Mouse (Mus musculus) heart, adult 2 months (tissue): Measurements from ENCODE around the gene Tfr2. TPM values are rescaled to one million over a fixed set of nuclear protein-coding genes. Genes with fewer than 3 reads are reported as not detected.

Experiments
- DNase-seq, 2 experiments: peaks; one replicate each; pipeline ENCODE4 v3.0.0; 2021
- H3K27ac ChIP-seq: fragments of 200-600 bp; 2 replicates; pipeline ENCODE4 v1.8.1; 2022
- H3K27me3 ChIP-seq: fragments of 200-500 bp; 2 replicates; pipeline ENCODE4 v1.6.1; 2012; ENCODE audit warnings: mild to moderate bottlenecking, low read length, inconsistent platforms, mixed read lengths; ENCODE audit not compliant: control insufficient read depth, insufficient read depth
- H3K36me3 ChIP-seq: fragments of 200-500 bp; 2 replicates; pipeline ENCODE4 v1.6.1; 2012; ENCODE audit warnings: low read length, inconsistent platforms; ENCODE audit not compliant: control insufficient read depth, insufficient read depth
- H3K4me1 ChIP-seq: fragments of 200-500 bp; 2 replicates; pipeline ENCODE4 v1.6.1; 2011; ENCODE audit warnings: low read length; ENCODE audit not compliant: control insufficient read depth, insufficient read depth
- H3K4me3 ChIP-seq: fragments of 200-600 bp; 2 replicates; pipeline ENCODE4 v1.8.1; 2022
- H3K79me2 ChIP-seq: fragments of 200-500 bp; replicated peaks from 2 replicates; pipeline ENCODE4 v1.6.1; 2012; ENCODE audit warnings: mild to moderate bottlenecking, inconsistent platforms, low read length, moderate library complexity, mixed read lengths; ENCODE audit not compliant: control insufficient read depth, insufficient read depth
- H3K9ac ChIP-seq: fragments of 200-500 bp; 2 replicates; pipeline ENCODE4 v1.6.1; 2012; ENCODE audit warnings: low read depth, mild to moderate bottlenecking, control low read depth, inconsistent platforms, low read length, mixed read lengths
- CTCF ChIP-seq: fragments of 200-600 bp; IDR thresholded peaks from 2 replicates; pipeline ENCODE4 v1.8.1; 2022; ENCODE audit warnings: antibody characterized with exemption, mild to moderate bottlenecking, moderate library complexity
- EP300 ChIP-seq: fragments of 200-500 bp; IDR thresholded peaks from 2 replicates; pipeline ENCODE4 v1.6.1; 2011; ENCODE audit warnings: low read depth, low read length, control low read depth; ENCODE audit not compliant: insufficient read depth
- POLR2A ChIP-seq: fragments of 200-500 bp; IDR thresholded peaks from 2 replicates; pipeline ENCODE4 v1.6.1; 2011; ENCODE audit warnings: mild to moderate bottlenecking, low read depth, low read length, control low read depth; ENCODE audit not compliant: insufficient read depth
- WGBS: fragments of 180-500 bp; shearing (Covaris S2); methylation state at CpG from one replicate; pipeline ENCODE4 v1.1.7; 2018; 5-methylcytosine and 5-hydroxymethylcytosine counted together
- intact Hi-C: fragments of 180-260 bp; cut with DNase I; formaldehyde crosslinking; loops from one replicate; pipeline ENCODE4 v1.15.1; 2025
- polyA plus RNA-seq: library from polyadenylated mRNA; depleted of rRNA; stranded (reverse); fragments of >200 nt; gene quantifications from 2 replicates; pipeline ENCODE4 v1.2.3, GENCODE M21; 2012
- total RNA-seq, 2 experiments: library from RNA; stranded (reverse); gene quantifications; 2 replicates each; pipeline ENCODE4 v1.2.3; 2021

The Tfr2 gene
- total and polyA plus RNA-seq, 3 experiments: 0.09 to 0.35 TPM; not detected in 1

DNA sequence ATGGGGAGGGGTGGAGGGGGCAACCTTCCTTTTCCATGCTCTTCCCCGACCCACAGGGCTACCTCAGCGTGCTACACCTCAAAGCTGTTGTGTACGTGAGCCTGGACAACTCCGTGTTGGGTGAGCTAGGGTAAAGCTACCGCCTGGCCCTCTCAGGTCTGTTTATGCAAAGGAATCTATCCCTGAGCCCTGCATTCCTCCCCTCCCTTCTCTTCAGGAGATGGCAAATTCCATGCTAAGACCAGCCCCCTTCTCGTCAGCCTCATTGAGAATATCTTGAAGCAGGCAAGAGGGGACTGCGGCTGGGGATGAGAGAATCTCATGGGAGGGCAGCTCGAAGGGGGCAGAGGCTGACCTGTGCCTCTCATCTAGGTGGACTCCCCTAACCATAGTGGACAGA lies 13.1 kb downstream of the Tfr2 start:
- Histone ChIP-seq H3K36me3 (no peaks in the 10 kb centered on the region), H3K4me1 (no peaks in the 10 kb centered on the region), H3K4me3 (no peak overlapping the region), H3K27ac (no peak overlapping the region), H3K9ac (no peak overlapping the region), H3K79me2 (no peaks in the 10 kb centered on the region), H3K27me3 (0 out of 2 replicates have a peak, but pooled peaks cover 3% of the 10 kb centered on the region)
- no peak for TF ChIP-seq EP300
- TF ChIP-seq POLR2A: no peak
- no peak for TF ChIP-seq CTCF
- 45% methylated on average over 8 of the region's 8 CpGs for WGBS
- no peak for DNase-seq
- intact Hi-C loops: loop anchor here (5.0 kb wide), 1 partner anchor 175 kb away; no protein-coding TSS in a partner anchor

DNA sequence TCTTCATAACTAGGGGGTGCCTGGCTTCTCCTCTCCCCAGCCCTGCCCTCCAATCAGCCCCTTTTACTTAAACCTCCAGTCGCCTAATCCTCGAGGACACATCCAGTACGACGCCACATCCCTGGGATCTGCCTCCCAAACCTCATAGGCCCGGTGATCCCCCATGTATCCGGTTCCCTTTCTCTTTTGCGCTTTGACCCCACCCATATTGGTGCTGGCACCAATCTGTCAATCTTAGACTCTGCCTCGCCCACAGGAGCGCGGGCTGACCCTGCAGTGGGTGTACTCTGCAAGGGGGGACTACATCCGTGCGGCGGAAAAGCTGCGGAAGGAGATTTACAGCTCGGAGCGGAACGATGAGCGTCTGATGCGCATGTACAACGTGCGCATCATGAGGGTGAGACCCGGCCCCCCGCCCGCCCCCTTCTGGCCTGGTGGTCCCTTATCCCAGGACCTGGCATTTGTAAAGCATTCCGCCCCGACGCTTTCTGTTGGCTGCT lies 14.1 kb downstream of the Tfr2 start:
- Histone ChIP-seq H3K27me3 (0 out of 2 replicates have a peak, but pooled peaks cover 3% of the 10 kb centered on the region), H3K27ac (no peak overlapping the region), H3K4me1 (no peaks in the 10 kb centered on the region), H3K36me3 (no peaks in the 10 kb centered on the region), H3K79me2 (no peaks in the 10 kb centered on the region), H3K9ac (peak overlapping the region; percentile 9), H3K4me3 (peak overlapping the region; percentile 34; the same call in 1 of the 2 replicates)
- intact Hi-C loops: loop anchor here (5.0 kb wide), 1 partner anchor 174 kb away; no protein-coding TSS in a partner anchor
- WGBS: 10% methylated on average over 27 of the region's 27 CpGs
- DNase-seq: peak; percentile 41 to 45
- TF ChIP-seq CTCF (no peak), EP300 (no peak), POLR2A (no peak)

DNA sequence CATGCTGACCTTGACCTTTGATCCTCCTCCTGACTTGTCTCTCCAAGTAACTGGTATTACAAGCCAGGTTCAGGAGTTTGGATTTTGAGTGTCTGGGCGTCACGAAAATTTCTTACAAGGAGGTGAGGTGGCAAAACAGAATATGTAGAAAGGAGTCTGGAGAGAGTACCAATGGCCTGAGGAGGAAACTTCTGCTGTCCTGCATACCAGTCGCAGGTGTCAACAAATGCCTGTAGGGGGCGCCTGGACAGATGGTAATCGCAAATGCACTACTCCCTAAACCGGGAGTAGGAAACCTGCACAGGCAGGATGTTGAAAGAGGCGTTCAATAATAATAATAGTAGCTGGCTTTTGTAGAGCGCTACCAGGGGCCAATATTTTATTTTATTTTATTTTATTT lies 15.3 kb downstream of the Tfr2 start:
- 0 out of 2 replicates have a peak, but pooled peaks cover 3% of the 10 kb centered on the region for H3K27me3 ChIP-seq
- no peaks in the 10 kb centered on the region for H3K79me2 ChIP-seq
- no peaks in the 10 kb centered on the region for H3K4me1 ChIP-seq
- intact Hi-C loops: loop anchor here (1.0 to 5.0 kb wide), 2 partner anchors 67 to 172 kb away; no protein-coding TSS in a partner anchor
- no peak overlapping the region for H3K9ac ChIP-seq
- TF ChIP-seq POLR2A (no peak), CTCF (peak; percentile 90)
- no peak overlapping the region for H3K4me3 ChIP-seq
- no peak overlapping the region for H3K27ac ChIP-seq
- 25% methylated on average over 8 of the region's 8 CpGs for WGBS
- no peaks in the 10 kb centered on the region for H3K36me3 ChIP-seq
- peak; percentile 70 to 71 for DNase-seq

DNA sequence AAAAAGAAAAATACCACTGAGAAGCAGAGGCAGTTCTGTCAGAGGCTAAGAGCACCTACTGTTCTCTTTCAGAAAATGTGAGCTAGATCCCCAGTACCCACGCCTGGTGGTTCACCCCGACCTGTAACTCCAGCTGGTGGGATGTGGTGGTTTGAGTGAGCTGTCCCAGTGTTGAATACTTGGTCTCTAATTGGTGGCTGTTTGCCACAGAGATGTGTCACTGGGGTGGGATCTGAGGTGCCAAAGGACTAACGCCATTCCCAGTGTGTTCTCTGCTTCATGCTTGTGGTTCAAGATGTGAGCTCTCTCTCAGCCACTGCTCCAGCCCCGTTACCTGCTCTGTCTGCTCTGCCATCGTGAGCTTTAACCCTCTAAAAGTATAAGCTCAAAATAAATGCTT lies 20.9 kb downstream of the Tfr2 start:
- no peak overlapping the region for H3K27ac ChIP-seq
- H3K79me2 ChIP-seq: no peaks in the 10 kb centered on the region
- WGBS: 75% methylated on average over 5 of the region's 5 CpGs
- H3K4me1 ChIP-seq: no peaks in the 10 kb centered on the region
- intact Hi-C loops: no loop called here
- no peaks in the 10 kb centered on the region for H3K36me3 ChIP-seq
- TF ChIP-seq EP300: no peak
- no peak for TF ChIP-seq CTCF
- no peak for TF ChIP-seq POLR2A
- no peak overlapping the region for H3K4me3 ChIP-seq
- no peaks in the 10 kb centered on the region for H3K27me3 ChIP-seq
- H3K9ac ChIP-seq: no peak overlapping the region
- no peak for DNase-seq

DNA sequence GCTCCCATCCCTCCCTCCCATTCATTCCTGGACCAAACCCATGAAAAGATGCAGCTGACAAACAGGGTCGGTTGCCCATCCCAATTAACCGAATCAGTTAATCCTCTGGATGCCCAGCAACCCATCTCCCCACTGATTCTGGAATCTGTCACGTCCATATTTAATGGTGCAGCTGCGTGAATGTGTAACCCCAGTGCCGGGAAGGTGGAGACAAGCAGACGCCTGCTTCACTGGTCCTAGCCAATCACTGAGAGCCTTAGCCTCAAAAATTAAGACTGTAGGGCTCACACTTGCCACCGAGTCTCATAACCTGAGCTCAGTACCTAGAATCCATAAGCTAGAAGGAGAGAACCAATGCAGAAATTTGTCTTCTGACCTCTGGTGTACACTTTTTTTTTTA lies 26.3 kb downstream of the Tfr2 start:
- intact Hi-C loops: no loop called here
- Histone ChIP-seq H3K79me2 (no peaks in the 10 kb centered on the region), H3K27ac (no peak overlapping the region), H3K27me3 (no peaks in the 10 kb centered on the region), H3K36me3 (no peaks in the 10 kb centered on the region), H3K4me3 (no peak overlapping the region), H3K9ac (no peak overlapping the region), H3K4me1 (peaks cover 7% of the 10 kb centered on the region)
- 84% methylated on average over 7 of the region's 7 CpGs for WGBS
- TF ChIP-seq EP300 (no peak), POLR2A (no peak), CTCF (no peak)
- DNase-seq: no peak

DNA sequence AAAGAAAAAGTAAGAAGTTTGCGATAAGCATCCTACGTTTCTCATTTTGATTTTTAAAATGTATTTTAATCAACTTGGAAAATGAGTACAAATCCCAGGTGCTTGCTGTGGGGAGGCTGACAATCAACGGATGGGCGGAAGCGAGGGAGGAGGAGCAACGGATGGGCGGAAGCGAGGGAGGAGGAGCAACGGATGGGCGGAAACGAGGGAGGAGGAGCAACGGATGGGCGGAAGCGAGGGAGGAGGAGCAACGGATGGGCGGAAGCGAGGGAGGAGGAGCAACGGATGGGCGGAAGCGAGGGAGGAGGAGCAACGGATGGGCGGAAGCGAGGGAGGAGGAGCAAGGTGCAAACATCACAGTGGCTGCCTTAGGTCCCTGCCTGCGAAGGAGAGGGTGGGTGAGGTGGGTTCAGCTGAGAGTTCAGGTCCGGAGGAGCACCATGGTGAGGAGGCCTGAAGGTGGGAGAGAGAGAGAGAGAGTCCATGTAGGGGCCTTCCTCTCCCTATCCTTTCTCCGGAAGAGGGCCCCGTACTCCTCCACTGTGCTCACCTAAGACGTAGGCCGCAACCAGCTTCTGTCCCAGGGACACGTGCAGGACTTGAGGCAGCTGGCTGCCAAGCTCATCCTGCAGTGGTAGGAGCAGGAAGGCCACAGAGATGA lies 27.1 kb downstream of the Tfr2 start:
- no peaks in the 10 kb centered on the region for H3K36me3 ChIP-seq
- peak; percentile 31 to 44 for DNase-seq
- no peaks in the 10 kb centered on the region for H3K79me2 ChIP-seq
- intact Hi-C loops: no loop called here
- H3K4me3 ChIP-seq: no peak overlapping the region
- H3K9ac ChIP-seq: 0 out of 2 replicates have a peak overlapping the region, but pooled peaks have one; percentile 20
- H3K27ac ChIP-seq: peak overlapping the region; percentile 33; the same call in 1 of the 2 replicates
- WGBS: 52% methylated on average over 25 of the region's 30 CpGs
- H3K4me1 ChIP-seq: peaks cover 7% of the 10 kb centered on the region
- H3K27me3 ChIP-seq: no peaks in the 10 kb centered on the region
- TF ChIP-seq EP300 (no peak), CTCF (no peak), POLR2A (peak; percentile 65; the same call in 1 of the 2 replicates)
